Comparison of ENCODE assay signal across 31 mouse cellular contexts in genomic region chr2:130350376-130350775, GRCm38 (mm10). TPM values are rescaled to one million over a fixed set of nuclear protein-coding genes. Genes with fewer than 3 reads are reported as not detected.
DNase-seq lines count a peak whose midpoint lies in the region.
"Had no signal": no experiment of that assay in that cellular context is flagged by ENCODE, and none has a peak within 500 bp of the region (broad histone marks: within the 10 kb centered on the region; RNA-seq: fewer than 3 reads in every experiment).

No protein-coding gene starts in this region.

- DNase-seq in heart, adult 11 months, result peak; percentile 10
- DNase-seq in heart, postnatal 14 days, result no peak
- DNase-seq in NIH3T3 (ENCODE audit: low read depth) (peak; percentile 20), R1 (ENCODE audit: low read depth, low spot score) (peak; percentile 76)
- peak; percentile 54 for DNase-seq in fibroblast of lung, adult 2 months (ENCODE audit: low read depth)
- DNase-seq in urinary bladder, postnatal 25 days (ENCODE audit: low spot score), result no peak
- DNase-seq in cerebellum, adult 9-11 months, result no peak
- DNase-seq in adrenal gland, adult 2 months, result no peak
- DNase-seq: adrenal gland, postnatal 10 days; adrenal gland, postnatal 25 days; cerebellum, adult 11 months; cerebellum, adult 18-20 months; cerebellum, adult 8-10 months; cerebellum, postnatal 10 days; cerebellum, postnatal 25 days; forebrain, postnatal 0 days had no signal

- intact Hi-C loops in heart, postnatal 14 days (cut with DNase I), result no loop called here

RNA-seq across cellular contexts. Expression of gene Cpxm1, which starts 47.0 kb away (rescaled TPM):
- 10 to 100 TPM in 1 of 2 experiments, 1 to 10 TPM in 1; 9.5 to 10.4 TPM for total RNA-seq in heart, postnatal 14 days (2021)
- 1 to 10 TPM; 5.0 to 7.7 TPM for total RNA-seq in adrenal gland, adult 2 months (2021)
- polyA plus RNA-seq in adrenal gland, adult 2 months (2012; rRNA removed), result 8.8 and 10.5 TPM in 2 replicates
- polyA plus RNA-seq: erythroblast, embryonic 14.5 days had no signal

RNA-seq across cellular contexts. Expression of gene Gm28372, which starts 54.7 kb away (rescaled TPM):
- total RNA-seq in heart, postnatal 14 days (2021), result not detected
- total RNA-seq in adrenal gland, adult 2 months (2021), result not detected
- not detected in 2 replicates for polyA plus RNA-seq in adrenal gland, adult 2 months (2012; rRNA removed)
- total RNA-seq: adrenal gland, adult 18-20 months; adrenal gland, postnatal 10 days; adrenal gland, postnatal 25 days; adrenal gland, postnatal 4 days; ES-E14; forebrain, postnatal 0 days; MEL had no signal
- polyA plus RNA-seq: activated CD4-positive, CD25-positive, alpha-beta regulatory T cell, adult 4 months; brain, embryonic 14.5 days; C2C12; cortical plate, adult 2 months; embryonic facial prominence, embryonic 11.5 days; embryonic facial prominence, embryonic 13.5 days; embryonic facial prominence, embryonic 15.5 days; erythroblast, embryonic 14.5 days; forebrain, embryonic 11.5 days; forebrain, postnatal 0 days had no signal

RNA-seq across cellular contexts. Expression of gene 1700020A23Rik, which starts 54.7 kb away (rescaled TPM):
- total RNA-seq in heart, postnatal 14 days (2021), result not detected
- 1 to 10 TPM in 1 of 2 experiments, not detected in 1; 1.0 TPM for total RNA-seq in adrenal gland, adult 2 months (2021)
- polyA plus RNA-seq in adrenal gland, adult 2 months (2012; rRNA removed), result not detected in 2 replicates
- total RNA-seq: adrenal gland, adult 18-20 months; adrenal gland, postnatal 10 days; adrenal gland, postnatal 25 days; adrenal gland, postnatal 4 days; ES-E14; forebrain, postnatal 0 days; MEL had no signal
- polyA plus RNA-seq: activated CD4-positive, CD25-positive, alpha-beta regulatory T cell, adult 4 months; brain, embryonic 14.5 days; C2C12; cortical plate, adult 2 months; embryonic facial prominence, embryonic 11.5 days; embryonic facial prominence, embryonic 13.5 days; erythroblast, embryonic 14.5 days; forebrain, embryonic 11.5 days had no signal

RNA-seq across cellular contexts. Expression of gene Ebf4, which starts 55.4 kb away (rescaled TPM):
- total RNA-seq in heart, postnatal 14 days (2021), result 1 to 10 TPM in 1 of 2 experiments, under 1 TPM in 1; 0.68 to 1.1 TPM
- total RNA-seq in adrenal gland, adult 2 months (2021), result 1 to 10 TPM; 3.3 to 3.9 TPM
- polyA plus RNA-seq in adrenal gland, adult 2 months (2012; rRNA removed), result 12.1 and 15.3 TPM in 2 replicates
- polyA plus RNA-seq: activated CD4-positive, CD25-positive, alpha-beta regulatory T cell, adult 4 months; erythroblast, embryonic 14.5 days had no signal

RNA-seq across cellular contexts. Expression of gene Tmem239, which starts 55.9 kb away (rescaled TPM):
- not detected for total RNA-seq in heart, postnatal 14 days (2021)
- not detected for total RNA-seq in adrenal gland, adult 2 months (2021)
- 0.08 TPM in 1 of 2 replicates, not detected in the other for polyA plus RNA-seq in adrenal gland, adult 2 months (2012; rRNA removed)
- total RNA-seq: adrenal gland, adult 18-20 months; adrenal gland, postnatal 10 days; adrenal gland, postnatal 25 days; adrenal gland, postnatal 4 days; ES-E14; forebrain, postnatal 0 days; MEL had no signal
- polyA plus RNA-seq: activated CD4-positive, CD25-positive, alpha-beta regulatory T cell, adult 4 months; brain, embryonic 14.5 days; cortical plate, adult 2 months; embryonic facial prominence, embryonic 11.5 days; embryonic facial prominence, embryonic 15.5 days; erythroblast, embryonic 14.5 days; forebrain, embryonic 11.5 days; forebrain, embryonic 13.5 days; forebrain, embryonic 15.5 days had no signal

Comparison
In these comparisons a context has a peak if more than half of its experiments do, and no peak if none do; other contexts are left out.
1. DNase-seq: peak in heart, adult 11 months (single experiment), NIH3T3 (single experiment), R1 (single experiment) and fibroblast of lung, adult 2 months (single experiment); none in heart, postnatal 14 days (0 of 2), urinary bladder, postnatal 25 days (single experiment), cerebellum, adult 9-11 months (single experiment) and adrenal gland, adult 2 months (single experiment).